Mouse (Mus musculus): ENCODE results near the gene Trpv6. TPM values are rescaled to one million over a fixed set of nuclear protein-coding genes. Genes with fewer than 3 reads are reported as not detected.

Trpv6 gene
- polyA plus RNA-seq (2012; rRNA removed): 5.2 and 6.3 TPM in 2 replicates

GRCm38 (mm10) chr6:41636178-41636577 lies at the start of gene Trpv6:
TSS of gene Trpv6 (minus strand) at chr6:41636405.

GRCm38 (mm10) chr6:41684131-41684530 lies 47.9 kb upstream of the Trpv6 start, which contains the start of gene Llcfc1:
TSS of gene Llcfc1 (plus strand) at chr6:41684431.

GRCm38 (mm10) chr6:41680669-41681068 lies 44.5 kb upstream of the Trpv6 start, which contains the start of gene Trpv5:
TSS of gene Trpv5 (minus strand) at chr6:41680769.

GRCm38 (mm10) chr6:41605061-41605793 lies 31.0 kb downstream of the Trpv6 start, which contains the start of gene Ephb6:
TSS of gene Ephb6 (plus strand) at chr6:41605482.

Other genes starting within 250 kb of the Trpv6 start
- gene Gm5771, start 244.0 kb downstream of the Trpv6 start, polyA plus RNA-seq (2012; rRNA removed): not detected in 2 replicates
- gene Gm10334, start 190.3 kb downstream of the Trpv6 start, polyA plus RNA-seq (2012; rRNA removed): not detected in 2 replicates
- not detected in 2 replicates for gene Prss1, start 177.5 kb downstream of the Trpv6 start, polyA plus RNA-seq (2012; rRNA removed)
- 1.4 and 5.8 TPM in 2 replicates for gene Prss2, start 114.6 kb downstream of the Trpv6 start, polyA plus RNA-seq (2012; rRNA removed)
- gene Ephb6, start 30.9 kb downstream of the Trpv6 start, polyA plus RNA-seq (2012; rRNA removed): 40.8 and 41.1 TPM in 2 replicates
- gene Trpv5, start 44.4 kb upstream of the Trpv6 start, polyA plus RNA-seq (2012; rRNA removed): not detected in 2 replicates
- gene Llcfc1, start 48.0 kb upstream of the Trpv6 start, polyA plus RNA-seq (2012; rRNA removed): not detected in 2 replicates
- not detected in 2 replicates for gene Kel, start 67.9 kb upstream of the Trpv6 start, polyA plus RNA-seq (2012; rRNA removed)
- not detected in 2 replicates for gene Olfr459, start 138.8 kb upstream of the Trpv6 start, polyA plus RNA-seq (2012; rRNA removed)
- gene Pip, start 211.1 kb upstream of the Trpv6 start, polyA plus RNA-seq (2012; rRNA removed): not detected in 2 replicates
- gene Sval2, start 216.6 kb upstream of the Trpv6 start, polyA plus RNA-seq (2012; rRNA removed): not detected in 2 replicates